Mouse (Mus musculus) right cerebral cortex, adult 2 months (tissue): ENCODE results near the gene Dffa.
A peak's percentile ranks its signal among the peaks of the same experiment; 100 is the strongest.

Experiments
- DNase-seq, 2 experiments: peaks; one replicate each; pipeline ENCODE4 v3.0.0; 2021 to 2022; ENCODE audit warnings: low spot score in 2 of 2

Gene Dffa

DNA sequence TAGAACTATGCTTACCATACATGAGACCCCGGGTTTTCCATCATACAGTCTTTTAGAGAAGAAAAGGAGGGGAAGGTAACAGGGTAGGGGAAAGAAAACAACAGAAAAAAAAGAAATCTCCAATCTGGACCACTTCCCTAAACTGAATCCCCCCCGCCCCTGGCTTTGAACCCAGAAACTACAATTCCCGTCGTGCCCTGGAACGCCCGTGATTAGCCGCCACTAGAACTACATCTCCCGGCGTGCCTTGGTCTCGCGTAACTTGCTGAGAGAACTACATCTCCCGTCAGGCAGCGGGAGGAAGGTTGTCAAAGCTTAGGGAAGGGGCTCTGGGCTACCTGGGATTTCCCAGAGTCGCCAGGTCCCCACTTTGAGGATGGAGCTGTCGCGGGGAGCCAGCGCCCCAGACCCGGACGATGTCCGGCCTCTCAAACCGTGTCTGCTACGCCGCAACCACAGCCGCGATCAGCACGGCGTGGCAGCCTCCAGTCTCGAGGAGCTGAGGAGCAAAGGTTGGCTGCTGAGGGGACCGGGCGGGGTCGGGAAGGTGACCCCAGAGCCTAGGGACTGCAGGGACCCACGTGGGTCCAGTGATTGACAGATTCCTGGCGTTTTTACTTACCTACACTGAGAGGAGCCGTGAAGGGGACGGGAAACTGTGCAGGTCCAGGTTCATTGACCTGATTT, at the start of gene Dffa:
Dffa (plus strand) TSS at position 272 of the 687 bp plus-strand sequence.
- peak; percentile 95 to 98 for DNase-seq

GRCm38 (mm10) chr4:149055847-149056246, 48.1 kb upstream of the Dffa start:
- DNase-seq: no peak

DNA sequence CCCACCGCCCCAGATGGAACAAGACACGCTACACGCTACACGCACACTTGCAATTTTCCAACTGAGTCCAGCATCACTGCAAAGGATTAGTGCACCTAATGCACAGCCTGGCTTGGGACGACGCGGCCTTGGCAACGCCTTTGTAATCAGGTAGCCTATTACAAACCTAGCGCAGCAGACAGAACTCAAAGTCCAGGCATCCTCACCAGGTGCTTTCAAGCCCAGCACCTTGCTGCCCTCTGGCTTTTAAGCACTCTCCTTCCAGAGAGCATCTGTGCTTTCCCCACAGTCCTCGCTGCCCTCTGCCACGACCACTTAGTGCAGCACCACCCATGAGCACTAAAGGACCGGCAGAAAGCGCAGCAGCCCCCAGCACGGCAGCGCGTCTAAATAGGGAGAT, 47.0 kb upstream of the Dffa start:
- no peak for DNase-seq

- no peak for DNase-seq
Observed at GRCm38 (mm10) chr4:149057470-149057869, 46.5 kb upstream of the Dffa start.

DNA sequence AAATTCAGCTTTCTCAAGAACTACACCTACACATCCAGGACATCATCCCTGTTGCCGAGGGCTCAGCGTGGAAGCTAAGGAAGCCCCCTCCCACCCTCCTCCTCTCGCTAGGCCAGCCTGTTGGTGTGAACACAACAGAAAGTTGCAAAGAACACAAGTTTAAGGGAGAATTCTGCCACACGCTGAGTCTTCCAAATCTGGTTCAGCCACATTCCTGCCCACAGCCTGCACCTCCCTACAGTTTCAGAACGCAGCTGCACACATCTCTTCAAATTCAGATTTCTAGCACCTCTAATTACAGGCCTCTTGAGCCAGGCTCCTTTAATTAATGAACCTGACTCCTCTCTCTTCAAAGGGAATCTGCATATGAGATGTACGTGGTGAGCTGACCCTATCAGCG, 45.6 kb upstream of the Dffa start:
- DNase-seq: no peak

GRCm38 (mm10) chr4:149059713-149060112, 44.2 kb upstream of the Dffa start:
- no peak for DNase-seq

DNA sequence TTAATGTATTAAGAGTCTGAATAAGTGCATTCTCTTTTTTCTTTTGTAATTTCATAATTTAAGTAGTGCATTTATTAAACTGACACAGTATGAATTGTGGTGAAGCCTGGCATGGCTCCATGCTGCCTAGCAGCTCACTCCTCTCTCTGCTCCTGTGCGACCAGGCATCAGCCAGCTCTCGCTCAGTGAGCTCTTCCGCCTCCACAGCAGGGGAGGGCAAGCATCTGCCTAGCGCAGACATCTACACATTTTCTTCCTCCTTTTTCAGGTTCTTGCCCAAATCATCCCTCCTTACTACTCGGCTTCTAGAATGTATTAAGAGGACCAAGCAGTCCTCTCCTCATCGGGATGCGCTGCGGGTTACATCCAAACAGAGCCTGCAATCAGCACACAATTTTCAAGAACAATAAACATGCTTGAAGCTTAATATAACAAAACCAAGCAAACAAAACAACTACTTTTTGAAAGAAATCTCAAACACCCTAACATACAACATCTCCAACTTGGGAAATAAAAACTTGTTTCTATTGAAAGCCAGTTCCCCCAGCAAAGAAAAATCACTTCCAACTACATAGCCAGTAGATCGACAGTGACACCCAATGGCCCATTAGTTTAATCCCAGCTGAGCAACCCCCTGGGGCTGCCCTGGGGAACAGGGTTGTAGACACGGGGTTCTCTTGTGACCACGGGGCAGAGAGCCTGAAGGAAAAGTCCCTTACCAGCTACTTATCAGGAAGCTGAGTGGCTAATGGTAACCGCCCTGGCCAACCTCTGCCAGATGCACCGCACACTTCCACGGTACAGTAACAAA, 43.1 kb upstream of the Dffa start:
- no peak for DNase-seq

- DNase-seq: no peak
Observed at GRCm38 (mm10) chr4:149061432-149061718, 42.6 kb upstream of the Dffa start.

- no peak for DNase-seq
Observed at GRCm38 (mm10) chr4:149062406-149063318, 41.3 kb upstream of the Dffa start.

DNA sequence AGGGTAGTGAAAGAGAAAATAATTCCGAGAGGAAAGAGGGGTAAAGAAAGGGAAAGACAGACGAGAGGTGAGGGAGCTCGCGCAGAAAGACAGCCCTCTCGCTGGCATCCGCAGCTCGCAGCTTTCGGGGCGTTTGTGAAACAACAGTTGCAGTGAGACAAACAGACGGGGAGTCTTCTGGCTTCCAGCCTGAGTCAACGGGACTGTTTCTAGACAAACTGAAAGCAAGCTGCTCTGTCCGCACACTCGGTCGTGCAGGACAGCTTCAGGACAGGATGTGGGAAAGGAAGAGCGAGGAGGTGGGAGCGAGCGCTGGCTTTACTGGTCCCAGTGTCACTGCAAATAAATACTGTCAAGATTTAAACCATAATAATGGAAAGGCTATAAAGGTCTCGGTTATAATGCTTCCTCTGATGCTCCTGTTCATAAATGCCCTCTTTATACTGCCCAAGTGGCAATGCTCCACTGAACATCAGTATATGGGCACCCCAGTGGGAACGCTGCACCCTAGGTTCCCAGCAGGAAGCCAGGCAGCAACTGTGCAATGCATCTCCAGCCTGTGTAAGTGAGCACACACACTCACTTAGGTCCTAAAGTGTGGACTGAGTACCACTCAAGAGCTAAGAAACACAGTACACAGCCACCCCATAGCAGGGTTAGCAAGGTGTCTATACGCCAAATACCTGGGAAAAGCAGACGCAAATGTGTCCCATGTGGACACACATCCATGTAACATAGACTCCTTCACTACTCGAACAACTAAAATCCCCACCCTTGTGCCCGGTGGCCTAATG, 39.7 kb upstream of the Dffa start:
- DNase-seq: no peak

DNA sequence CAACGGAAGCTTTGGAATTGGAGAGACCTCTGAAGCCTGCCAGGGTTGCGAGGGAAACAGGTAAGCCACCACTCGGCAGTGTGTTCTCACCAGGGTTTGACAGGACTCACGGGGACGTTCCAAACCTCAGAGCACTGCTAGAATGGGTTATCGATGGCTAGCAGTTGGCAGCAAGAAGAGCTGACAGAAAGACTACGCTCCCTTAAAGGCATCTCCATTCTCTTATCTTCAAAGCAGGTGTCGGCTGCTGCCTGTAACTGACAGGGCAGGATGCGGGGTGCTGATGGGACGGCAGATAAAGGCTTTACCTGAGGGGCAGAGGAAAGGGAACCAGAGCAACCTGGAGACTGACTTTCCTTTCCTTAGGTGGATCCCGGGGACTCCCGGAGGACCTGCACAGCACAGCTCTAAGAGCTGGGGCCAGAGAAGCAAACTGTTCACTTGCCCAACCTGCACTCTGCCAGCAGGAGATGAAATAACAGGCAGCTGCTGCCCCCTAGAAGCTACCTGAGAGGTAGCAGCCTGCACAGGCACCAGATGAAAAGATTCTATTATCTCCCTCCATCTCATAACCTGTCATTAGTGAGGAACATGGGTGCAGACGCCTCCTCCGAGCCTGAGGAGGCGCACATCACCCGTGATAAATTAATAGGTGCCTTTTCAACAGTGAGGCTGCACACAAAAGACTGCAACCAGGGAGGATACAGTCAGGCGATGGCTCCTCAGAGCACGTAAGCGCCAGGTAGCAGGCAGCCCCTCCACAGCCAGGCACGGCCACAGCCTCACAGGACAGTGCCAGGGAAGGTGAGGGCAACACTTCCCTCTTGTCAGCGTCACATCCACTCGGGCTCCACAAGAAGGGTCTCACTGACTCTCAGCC, 37.0 kb upstream of the Dffa start:
- no peak for DNase-seq

- no peak for DNase-seq
Observed at GRCm38 (mm10) chr4:149075073-149075472, 28.9 kb upstream of the Dffa start.

DNA sequence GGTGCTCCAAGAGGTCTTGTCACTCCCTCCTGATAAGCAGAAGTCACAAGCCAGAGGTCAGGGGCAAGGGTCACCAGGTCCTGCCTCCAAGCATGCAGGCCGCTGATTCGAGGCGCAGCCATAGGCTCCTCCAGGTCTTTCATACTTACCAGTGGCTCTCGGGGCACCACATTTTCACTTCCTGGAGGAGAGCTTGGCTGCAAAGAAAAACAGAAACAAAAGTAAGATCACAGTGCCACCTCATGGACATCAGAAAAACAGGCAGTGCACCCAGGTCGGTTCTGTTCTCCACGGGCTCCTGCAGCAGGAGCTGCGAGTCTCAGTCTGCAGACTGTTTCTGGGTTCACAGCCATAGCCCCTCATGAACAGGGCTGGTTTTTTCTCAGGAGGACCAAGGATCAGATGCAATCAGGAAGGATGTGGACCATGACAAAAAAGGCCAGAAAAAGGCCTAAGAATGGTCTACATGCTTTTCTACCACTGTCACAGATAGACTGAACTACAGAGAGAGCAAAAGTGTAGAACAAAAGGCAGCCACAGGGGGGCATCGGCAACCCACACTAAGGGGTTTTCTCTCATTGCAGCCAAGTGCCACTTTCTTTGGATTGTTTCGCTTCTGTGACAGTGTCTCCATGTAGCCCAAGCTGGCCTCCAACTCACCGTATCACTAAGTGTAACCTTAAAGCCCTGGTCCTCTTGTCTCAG, 27.9 kb upstream of the Dffa start:
- DNase-seq: peak; percentile 76 to 83

- DNase-seq: no peak
Observed at GRCm38 (mm10) chr4:149078261-149078660, 25.7 kb upstream of the Dffa start.

DNA sequence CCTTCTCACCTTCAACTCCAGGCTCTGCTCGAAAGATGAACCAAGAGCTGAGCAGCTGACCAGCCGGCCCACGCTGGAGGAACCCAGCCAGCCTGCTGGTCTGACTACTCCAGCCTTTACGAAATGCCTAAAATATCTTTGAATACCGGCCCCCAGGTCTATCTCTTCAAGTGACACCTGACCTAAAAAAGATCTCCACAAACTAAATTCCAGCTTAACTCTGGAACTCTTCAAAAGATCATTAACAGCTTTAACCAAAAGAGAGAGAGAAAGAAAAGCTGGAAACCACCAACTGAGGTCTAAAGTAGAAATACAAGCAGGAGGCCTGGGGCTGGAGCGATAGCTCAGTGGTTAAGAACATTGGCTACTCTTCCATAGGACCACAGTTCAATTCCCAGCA, 24.3 kb upstream of the Dffa start:
- no peak for DNase-seq

DNA sequence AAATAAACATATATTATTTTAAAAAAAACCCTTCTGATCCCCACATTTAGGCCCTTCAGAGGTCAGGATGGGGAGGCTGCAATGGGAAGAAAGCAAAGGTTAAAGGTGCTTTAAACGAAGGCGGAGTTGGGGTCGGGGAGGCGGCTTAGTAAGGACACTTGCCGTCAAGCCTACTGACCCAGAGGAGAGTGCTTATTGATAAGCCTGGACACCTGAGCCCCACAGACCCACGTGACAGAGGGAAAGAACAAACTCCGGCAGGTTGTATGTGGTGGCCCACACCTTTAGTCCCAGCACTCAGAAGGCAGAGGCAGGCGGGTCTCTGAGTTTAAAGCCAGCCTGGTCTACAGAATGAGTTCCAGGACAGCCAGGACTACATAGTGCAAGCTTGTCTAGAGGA, 23.8 kb upstream of the Dffa start:
- DNase-seq: no peak

- no peak for DNase-seq
Observed at GRCm38 (mm10) chr4:149081528-149081927, 22.4 kb upstream of the Dffa start.

DNA sequence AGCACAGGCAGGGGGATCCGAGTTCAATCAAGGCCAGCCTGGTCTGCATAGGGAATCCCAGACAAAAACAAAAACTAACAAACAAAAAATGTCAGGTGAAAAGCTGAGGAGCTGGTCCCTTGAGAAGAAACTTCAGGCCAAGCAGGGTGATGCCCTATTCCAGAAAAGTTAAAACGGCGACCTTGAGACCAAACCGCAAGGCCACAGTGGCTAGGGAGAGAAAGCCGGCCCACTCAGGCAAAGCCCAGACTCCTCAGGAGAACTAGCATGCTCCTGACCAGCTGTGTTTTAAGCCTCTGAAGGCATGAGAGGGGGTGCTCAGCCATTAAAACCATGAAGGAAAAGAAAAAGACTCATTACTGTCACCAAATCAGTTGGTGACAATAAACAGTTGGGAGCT, 18.6 kb upstream of the Dffa start:
- DNase-seq: no peak

DNA sequence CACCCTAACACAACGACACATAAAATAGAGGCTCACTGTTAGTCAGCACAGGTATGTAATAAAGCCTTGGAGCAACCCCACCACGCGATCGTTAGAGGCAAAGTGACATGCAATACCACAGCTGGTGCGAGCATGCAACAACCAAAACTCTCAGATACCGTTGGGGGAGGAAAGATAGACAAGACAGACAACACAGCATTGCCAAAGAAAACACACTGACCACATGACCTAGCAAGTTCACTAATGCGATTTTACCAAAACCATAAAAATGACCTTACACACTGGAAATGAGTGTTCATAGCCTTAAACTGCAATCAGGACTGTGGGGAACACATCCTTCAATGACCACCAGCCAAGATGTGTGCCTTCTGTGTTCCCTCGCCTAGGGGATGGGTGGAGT, 12.6 kb upstream of the Dffa start:
- DNase-seq: no peak

- DNase-seq: no peak
Observed at GRCm38 (mm10) chr4:149097956-149098355, 6.0 kb upstream of the Dffa start.
